Mouse (Mus musculus): Measurements from ENCODE around the gene Oaz3.

The Oaz3 gene

GRCm38 (mm10) chr3:94387391-94387790, 56.3 kb downstream of the Oaz3 start:
- no peak for DNase-seq (ENCODE audit: low spot score)

GRCm38 (mm10) chr3:94386671-94387070, 57.0 kb downstream of the Oaz3 start:
- DNase-seq (ENCODE audit: low spot score): no peak

GRCm38 (mm10) chr3:94383476-94383875, 60.2 kb downstream of the Oaz3 start:
- DNase-seq (ENCODE audit: low spot score): no peak

Data from ovary, adult 18-20 months (tissue).